Mouse (Mus musculus) limb, embryonic 14.5 days (tissue): ENCODE results near the gene Ppp1r1a. TPM values are rescaled to one million over a fixed set of nuclear protein-coding genes. Genes with fewer than 3 reads are reported as not detected.
A peak's percentile ranks its signal among the peaks of the same experiment; 100 is the strongest.

ENCODE experiments used
- ATAC-seq: fragments of 200-750 bp; cut with Nextera tagmentation; 2 replicates; pipeline ENCODE4 v1.8.0; 2017; ENCODE audit warnings: low read depth, moderate number of reproducible peaks, moderate TSS enrichment; ENCODE audit not compliant: low FRiP score
- DNase-seq: peaks from one replicate; pipeline ENCODE4 v3.0.0-alpha.2; 2015; ENCODE audit warnings: low spot score
- H3K27ac ChIP-seq: fragments of 300-500 bp; sonication (generic); replicated peaks from 2 replicates; pipeline ENCODE4 v1.5.1; 2014; ENCODE audit warnings: low read depth, mild to moderate bottlenecking, low read length, moderate library complexity, mixed read lengths
- H3K27me3 ChIP-seq: fragments of 300-500 bp; sonication (generic); 2 replicates; pipeline ENCODE4 v1.6.1; 2014; ENCODE audit warnings: low read length, mixed read lengths; ENCODE audit not compliant: control insufficient read depth, insufficient read depth
- H3K36me3 ChIP-seq: fragments of 300-500 bp; sonication (generic); 2 replicates; pipeline ENCODE4 v1.6.1; 2014; ENCODE audit warnings: mild to moderate bottlenecking, low read length, moderate library complexity, mixed read lengths; ENCODE audit not compliant: control insufficient read depth, insufficient read depth
- H3K4me1 ChIP-seq: fragments of 300-500 bp; sonication (generic); 2 replicates; pipeline ENCODE4 v1.6.1; 2014; ENCODE audit warnings: antibody characterized with exemption, low read length, mixed read lengths; ENCODE audit not compliant: control insufficient read depth, insufficient read depth
- H3K4me2 ChIP-seq: fragments of 300-500 bp; sonication (generic); replicated peaks from 2 replicates; pipeline ENCODE4 v1.6.1; 2014; ENCODE audit warnings: low read depth, mild to moderate bottlenecking, low read length, moderate library complexity; ENCODE audit not compliant: severe bottlenecking
- H3K4me3 ChIP-seq: fragments of 300-500 bp; sonication (generic); replicated peaks from 2 replicates; pipeline ENCODE4 v1.5.1; 2014; ENCODE audit warnings: low read length
- H3K9ac ChIP-seq: fragments of 300-500 bp; sonication (generic); 2 replicates; pipeline ENCODE4 v1.6.1; 2014; ENCODE audit warnings: mild to moderate bottlenecking, low read depth, low read length, moderate library complexity; ENCODE audit not compliant: severe bottlenecking
- H3K9me3 ChIP-seq: fragments of 300-500 bp; sonication (generic); 2 replicates; pipeline ENCODE4 v1.6.1; 2016; ENCODE audit warnings: low read length; ENCODE audit not compliant: control insufficient read depth
- POLR2A ChIP-seq: fragments of 200-500 bp; IDR thresholded peaks from 2 replicates; pipeline ENCODE4 v1.8.0; 2012; ENCODE audit warnings: inconsistent platforms, mild to moderate bottlenecking, moderate library complexity, borderline replicate concordance; ENCODE audit not compliant: insufficient read depth, insufficient read length; ENCODE audit errors: extremely low read depth
- WGBS: fragments of 180-500 bp; shearing (Covaris S2); extraction: QIAGEN DNeasy Blood & Tissue Kit; methylation state at CpG from one replicate; pipeline ENCODE4 v1.1.7; 2014; 5-methylcytosine and 5-hydroxymethylcytosine counted together
- polyA plus RNA-seq, 2 experiments: library from polyadenylated mRNA; depleted of rRNA in 1 of 2; stranded (reverse) in 1 of 2; unstranded in 1 of 2; fragments of >200 nt; fragmentation: Nextera tagmentation in 1 of 2; extraction: Ambion mirVana in 1 of 2; gene quantifications; 2 replicates each; pipeline versions ENCODE4 v1.2.1 to v1.2.3; 2012 to 2014

Gene Ppp1r1a
- polyA plus RNA-seq (2012; rRNA removed) (6.3 and 6.7 TPM in 2 replicates), polyA plus RNA-seq (2014; fragmentation: Nextera tagmentation; extraction: Ambion mirVana) (9.6 and 11.2 TPM in 2 replicates)

DNA sequence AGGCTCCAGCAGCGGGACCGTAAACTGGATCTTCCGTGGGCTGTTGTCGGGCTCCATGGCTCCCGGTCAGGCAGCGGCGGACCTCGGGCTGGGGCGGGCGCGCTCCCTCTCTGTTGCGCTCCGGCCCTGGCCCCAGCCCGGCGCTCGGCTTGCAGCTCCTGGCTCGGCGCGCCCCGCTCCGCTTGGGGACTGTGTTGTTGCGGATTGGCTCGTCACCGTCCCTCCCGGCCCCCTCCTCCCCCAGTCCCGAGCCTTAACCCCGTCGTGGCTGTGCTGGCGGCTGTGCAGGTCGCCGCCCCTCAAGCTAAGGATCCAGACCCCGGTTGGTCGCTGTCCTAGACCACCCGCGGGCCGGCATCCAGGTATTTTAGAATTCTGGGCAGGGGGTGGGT is at the start of gene Ppp1r1a:
TSS of gene Ppp1r1a (minus strand) at position 182 of the 392 bp plus-strand sequence.
- under 1% methylated on average over 36 of the region's 36 CpGs for WGBS
- peak within 1 kb of the TSS; percentile 62 for H3K9ac ChIP-seq
- peak within 1 kb of the TSS; percentile 63 for H3K4me3 ChIP-seq
- H3K9me3 ChIP-seq: no peaks in the 10 kb centered on the region
- peak within 1 kb of the TSS; percentile 96 for H3K4me2 ChIP-seq
- no peak within 1 kb of the TSS for H3K27ac ChIP-seq
- peaks cover 8% of the 10 kb centered on the region for H3K27me3 ChIP-seq
- TF ChIP-seq POLR2A: no peak
- DNase-seq: peak; percentile 53
- peaks cover 6% of the 10 kb centered on the region for H3K4me1 ChIP-seq
- no peaks in the 10 kb centered on the region for H3K36me3 ChIP-seq
- peak; percentile 81; the same call in 1 of the 2 replicates for ATAC-seq

DNA sequence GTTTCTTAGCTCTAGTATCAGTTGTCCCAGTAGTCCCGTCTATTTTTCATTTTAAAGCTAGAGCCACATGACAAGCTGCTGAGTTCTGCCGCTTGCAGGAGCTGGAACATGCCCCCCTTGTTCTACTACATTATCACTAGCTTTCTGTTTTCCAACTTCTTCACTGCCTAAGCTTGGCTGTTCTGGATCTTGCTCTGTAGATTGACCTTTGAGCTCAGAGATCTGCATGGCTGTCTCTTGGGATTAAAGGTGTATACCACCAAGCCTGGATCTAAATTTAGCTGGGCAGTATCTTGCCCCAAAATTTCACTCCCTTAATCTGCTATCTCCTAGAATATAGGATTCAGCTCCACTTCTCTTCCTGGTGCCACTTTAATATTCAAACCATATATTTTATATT is 48.1 kb upstream of the Ppp1r1a start:
- no peaks in the 10 kb centered on the region for H3K9me3 ChIP-seq
- no peaks in the 10 kb centered on the region for H3K4me1 ChIP-seq
- DNase-seq (no peak), ATAC-seq (no peak)
- H3K4me2 ChIP-seq: no peak overlapping the region
- H3K4me3 ChIP-seq: no peak overlapping the region
- no peak overlapping the region for H3K9ac ChIP-seq
- no peaks in the 10 kb centered on the region for H3K27me3 ChIP-seq
- no peaks in the 10 kb centered on the region for H3K36me3 ChIP-seq
- no peak overlapping the region for H3K27ac ChIP-seq
- WGBS: 85% methylated on average over 2 of the region's 2 CpGs
- no peak for TF ChIP-seq POLR2A

DNA sequence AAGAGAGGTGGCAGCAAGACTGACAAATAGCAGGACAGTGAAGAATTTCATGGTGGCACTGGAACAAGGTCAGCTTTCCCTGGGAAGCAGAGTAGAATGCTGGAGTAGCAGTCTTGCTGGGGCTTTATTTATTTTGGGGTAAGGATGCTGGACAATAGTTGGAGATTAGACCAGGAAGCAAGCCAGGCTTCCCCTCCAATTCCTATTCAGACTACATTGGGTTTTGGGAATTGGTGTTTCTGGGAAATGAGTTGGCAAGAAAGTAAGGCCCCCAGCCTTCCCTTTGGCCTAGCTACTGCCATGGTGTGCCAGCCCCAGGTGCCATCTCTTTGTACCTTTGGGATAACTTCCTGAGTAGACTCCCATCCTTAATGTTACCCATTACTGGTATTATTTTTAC is 27.2 kb upstream of the Ppp1r1a start, which contains the start of gene Glycam1:
TSS of gene Glycam1 (minus strand) at position 101 of the 400 bp plus-strand sequence.
- no peaks in the 10 kb centered on the region for H3K4me1 ChIP-seq
- H3K36me3 ChIP-seq: no peaks in the 10 kb centered on the region
- ATAC-seq (no peak), DNase-seq (no peak)
- H3K9ac ChIP-seq: no peak within 1 kb of the TSS
- H3K4me2 ChIP-seq: no peak within 1 kb of the TSS
- no peak within 1 kb of the TSS for H3K27ac ChIP-seq
- no peak within 1 kb of the TSS for H3K4me3 ChIP-seq
- TF ChIP-seq POLR2A: no peak
- H3K27me3 ChIP-seq: no peaks in the 10 kb centered on the region
- no peaks in the 10 kb centered on the region for H3K9me3 ChIP-seq

DNA sequence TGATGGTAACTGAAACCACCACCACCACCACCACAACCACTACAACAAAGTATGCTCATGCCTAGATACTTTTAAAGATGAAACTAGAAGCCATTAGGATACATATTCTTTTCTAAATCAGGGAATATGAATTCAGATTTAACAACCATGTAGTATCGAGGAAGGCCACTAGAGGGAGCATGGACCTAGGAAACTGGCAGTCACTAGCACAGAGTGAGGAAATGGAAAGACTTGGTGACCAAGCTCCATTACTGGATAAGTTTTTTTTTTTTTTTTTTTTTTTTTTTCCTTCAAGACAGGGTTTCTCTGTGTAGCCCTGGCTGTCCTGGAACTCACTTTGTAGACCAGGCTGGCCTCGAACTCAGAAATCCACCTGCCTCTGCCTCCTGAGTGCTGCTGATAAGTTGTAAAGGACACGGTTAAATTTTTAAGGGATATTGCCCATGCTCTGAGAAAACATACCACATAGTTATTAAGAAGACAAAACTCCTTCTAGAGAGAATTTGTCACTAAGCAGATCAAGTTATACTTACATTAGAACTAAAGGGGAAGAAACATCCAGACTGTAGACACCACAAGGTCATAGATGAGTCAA is 14.4 kb upstream of the Ppp1r1a start:
- no peak overlapping the region for H3K9ac ChIP-seq
- H3K4me2 ChIP-seq: no peak overlapping the region
- DNase-seq (peak; percentile 81), ATAC-seq (peak; percentile 30; the same call in 1 of the 2 replicates)
- TF ChIP-seq POLR2A: no peak
- no peak overlapping the region for H3K27ac ChIP-seq
- WGBS: 43% methylated on average over 3 of the region's 3 CpGs
- no peaks in the 10 kb centered on the region for H3K36me3 ChIP-seq
- H3K4me3 ChIP-seq: no peak overlapping the region
- no peaks in the 10 kb centered on the region for H3K27me3 ChIP-seq
- H3K4me1 ChIP-seq: no peaks in the 10 kb centered on the region
- no peaks in the 10 kb centered on the region for H3K9me3 ChIP-seq

DNA sequence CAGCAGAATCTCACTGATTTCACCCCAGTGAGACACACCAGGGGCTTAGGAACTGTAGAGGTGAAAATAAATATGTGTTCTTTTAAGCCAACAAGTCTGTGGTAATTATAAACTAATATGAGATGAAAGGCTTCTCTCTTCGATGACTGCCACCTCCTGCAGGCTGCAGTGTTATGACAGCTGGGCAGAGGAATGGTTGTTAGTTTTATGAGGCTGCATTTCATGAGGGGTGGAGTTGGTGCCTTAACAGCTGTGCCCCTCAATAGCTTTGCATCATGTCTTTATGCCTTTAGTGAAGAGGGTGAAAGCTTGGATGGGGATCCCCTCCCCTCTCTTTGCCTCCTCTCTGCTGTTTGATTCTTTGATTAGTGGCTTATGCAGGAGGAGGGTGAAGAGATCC is 13.2 kb upstream of the Ppp1r1a start:
- 4% methylated on average over 1 of the region's 1 CpGs for WGBS
- DNase-seq: peak; percentile 17
- no peak overlapping the region for H3K27ac ChIP-seq
- no peaks in the 10 kb centered on the region for H3K36me3 ChIP-seq
- H3K27me3 ChIP-seq: no peaks in the 10 kb centered on the region
- no peak overlapping the region for H3K4me2 ChIP-seq
- no peak overlapping the region for H3K9ac ChIP-seq
- TF ChIP-seq POLR2A: no peak
- no peak overlapping the region for H3K4me3 ChIP-seq
- H3K4me1 ChIP-seq: no peaks in the 10 kb centered on the region
- no peaks in the 10 kb centered on the region for H3K9me3 ChIP-seq
- peak; percentile 68; the same call in 1 of the 2 replicates for ATAC-seq

GRCm38 (mm10) chr15:103549475-103549874 is 11.7 kb upstream of the Ppp1r1a start:
- H3K27me3 ChIP-seq: no peaks in the 10 kb centered on the region
- WGBS: 75% methylated on average over 1 of the region's 1 CpGs
- H3K4me3 ChIP-seq: no peak overlapping the region
- no peak for TF ChIP-seq POLR2A
- ATAC-seq (no peak), DNase-seq (no peak)
- no peak overlapping the region for H3K4me2 ChIP-seq
- H3K36me3 ChIP-seq: no peaks in the 10 kb centered on the region
- H3K4me1 ChIP-seq: no peaks in the 10 kb centered on the region
- H3K27ac ChIP-seq: no peak overlapping the region
- no peak overlapping the region for H3K9ac ChIP-seq
- H3K9me3 ChIP-seq: no peaks in the 10 kb centered on the region
